Mouse (Mus musculus) kidney, adult 11 months (tissue): Measurements from ENCODE around the gene Mipol1.
"Not testable (repeated sequence)": the region's sequence is repeated elsewhere in the genome, so short reads cannot be mapped to it uniquely, and the experiment has no call there.

Experiments used
- DNase-seq: peaks from one replicate; pipeline ENCODE4 v3.0.0; 2022

The Mipol1 gene

DNA sequence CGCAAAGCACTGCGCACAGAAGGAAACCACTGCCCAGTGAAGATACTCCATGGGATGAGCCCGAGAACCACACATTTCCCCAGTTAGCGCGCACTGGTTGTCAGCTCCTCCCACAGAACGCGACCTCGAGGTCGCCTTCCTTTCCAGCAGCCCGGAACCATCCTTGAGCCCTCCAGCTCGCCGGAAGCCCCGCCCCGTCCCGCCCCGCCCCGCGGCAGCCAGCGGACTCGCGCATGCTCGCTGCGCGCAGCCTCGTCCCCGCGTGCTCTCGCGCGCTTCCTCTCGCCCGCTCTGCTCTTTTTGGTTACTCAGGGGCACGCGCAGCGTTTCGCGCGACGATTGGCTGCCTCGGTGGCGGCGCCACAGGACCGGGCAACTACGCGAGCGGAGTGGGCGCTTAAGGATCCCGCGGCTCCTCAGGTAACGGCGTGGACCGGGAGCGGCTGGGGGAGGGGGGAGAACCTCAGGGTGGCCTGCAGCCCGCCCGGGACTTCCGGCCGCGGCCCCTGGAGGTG, at the start of gene Mipol1, which contains the start of gene Prps1l3:
Gene Mipol1 (plus strand): TSS at position 236 of the 515 bp plus-strand sequence.
Gene Prps1l3 (plus strand): TSS at position 221 of the 515 bp plus-strand sequence.
- peak; percentile 89 for DNase-seq

DNA sequence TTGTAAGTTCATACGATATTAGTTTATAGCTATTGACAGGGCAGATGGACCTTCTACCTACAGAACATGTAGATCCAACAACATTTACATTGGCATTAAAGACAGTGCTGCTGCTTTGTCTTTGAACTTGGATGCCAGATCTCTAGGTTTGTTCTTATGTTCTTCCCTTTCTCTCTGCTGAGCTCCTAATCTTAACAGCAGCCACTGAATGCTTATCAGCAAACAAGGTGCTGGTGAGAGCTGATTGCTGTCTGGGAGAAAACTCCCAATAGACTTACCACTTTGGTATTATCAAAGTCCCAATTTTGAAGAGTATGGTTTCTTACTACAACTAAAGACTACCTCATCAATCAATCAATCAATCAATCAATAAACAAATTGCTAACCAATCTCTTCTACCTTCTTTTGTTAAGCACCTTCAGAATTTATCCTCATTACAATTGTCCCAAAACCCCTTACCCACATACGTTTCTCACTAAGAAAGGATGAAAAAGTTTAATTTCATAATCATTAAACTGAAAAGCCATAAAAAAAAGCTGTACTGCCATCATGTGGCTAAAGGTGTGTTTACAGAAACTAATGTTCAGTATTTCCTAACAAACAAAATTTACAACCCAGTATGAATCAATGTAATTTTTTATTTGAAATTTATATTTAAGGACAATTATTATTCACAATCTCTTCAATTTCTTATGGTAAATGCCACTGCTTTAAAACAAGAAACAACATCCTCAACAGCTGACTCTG, 45.7 kb upstream of the Mipol1 start:
- DNase-seq = no peak

DNA sequence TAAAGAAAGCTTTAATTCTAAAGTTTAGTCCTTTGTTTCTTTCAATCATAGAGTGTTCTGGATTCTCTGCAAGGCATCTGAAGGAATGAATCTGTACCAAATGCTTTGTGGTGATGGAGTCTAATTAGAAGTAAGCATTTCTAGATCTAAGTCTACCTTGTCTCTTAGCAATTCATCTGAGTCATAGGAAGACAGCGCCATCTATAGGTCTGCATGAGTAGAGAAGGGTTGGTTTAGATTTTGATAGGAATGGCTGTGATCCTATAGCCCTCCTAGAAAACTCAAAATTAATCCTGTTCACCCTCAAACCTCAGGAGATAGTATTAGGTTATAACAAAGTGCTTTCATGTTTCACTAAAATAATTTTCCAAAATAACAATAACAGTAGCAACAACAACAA, 44.8 kb upstream of the Mipol1 start:
- DNase-seq = no peak

DNA sequence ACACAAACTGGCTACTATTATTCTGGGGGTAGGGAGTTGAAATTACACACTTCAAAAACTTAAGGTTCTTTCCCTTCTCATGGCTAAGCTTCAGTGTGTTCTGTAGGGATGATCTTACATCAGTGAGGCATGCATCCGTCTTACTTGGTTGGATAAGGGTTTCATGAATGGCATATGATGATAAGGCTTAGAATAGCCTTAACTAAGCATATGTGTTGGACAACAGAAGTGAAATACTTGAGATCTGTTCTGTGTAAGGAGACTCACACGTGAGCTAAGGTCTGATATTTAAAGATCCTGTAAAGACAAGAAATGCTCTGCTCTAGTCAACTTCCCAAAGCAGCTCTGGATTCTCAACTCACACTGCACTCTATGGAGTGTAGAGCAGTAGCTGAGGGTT, 44.1 kb upstream of the Mipol1 start:
- DNase-seq = no peak

DNA sequence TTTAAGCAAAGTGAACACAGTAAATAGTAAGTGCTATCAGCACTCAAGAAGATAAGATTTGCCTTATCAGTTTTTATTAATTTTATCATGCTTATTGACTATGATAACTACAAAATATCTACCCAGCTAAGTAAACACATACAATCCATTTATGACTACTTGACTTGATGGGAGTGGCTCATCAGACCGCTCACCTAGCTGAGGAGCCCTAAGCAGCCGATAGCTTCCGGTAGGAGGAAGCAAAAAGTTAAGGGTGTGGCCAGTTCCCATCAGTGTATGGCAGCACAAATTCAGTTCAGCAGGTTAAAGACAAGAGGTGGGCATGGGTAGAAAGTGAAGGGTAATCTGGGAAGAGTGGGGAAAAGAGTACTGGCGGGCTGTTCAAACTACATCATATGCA, 43.2 kb upstream of the Mipol1 start:
- no peak for DNase-seq

DNA sequence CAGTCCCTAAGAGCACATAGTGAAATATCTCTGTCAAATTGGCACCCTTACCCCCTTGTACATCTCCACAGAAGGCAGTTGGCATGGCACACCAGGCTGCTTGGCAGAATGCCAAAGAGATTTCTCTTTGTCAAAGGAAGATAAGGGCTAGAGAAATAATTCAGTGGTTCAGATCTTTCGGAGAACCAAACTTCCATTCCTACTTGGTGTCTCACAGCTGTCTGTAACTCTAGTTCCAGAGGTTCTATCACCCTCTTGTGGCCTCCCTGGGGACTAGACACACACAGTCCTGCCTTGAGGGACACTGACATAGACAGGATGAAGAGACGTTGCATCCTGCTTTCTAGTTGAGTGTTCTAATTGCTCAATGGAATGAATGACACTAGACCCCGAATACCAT, 35.6 kb upstream of the Mipol1 start:
- peak; percentile 9 for DNase-seq

DNA sequence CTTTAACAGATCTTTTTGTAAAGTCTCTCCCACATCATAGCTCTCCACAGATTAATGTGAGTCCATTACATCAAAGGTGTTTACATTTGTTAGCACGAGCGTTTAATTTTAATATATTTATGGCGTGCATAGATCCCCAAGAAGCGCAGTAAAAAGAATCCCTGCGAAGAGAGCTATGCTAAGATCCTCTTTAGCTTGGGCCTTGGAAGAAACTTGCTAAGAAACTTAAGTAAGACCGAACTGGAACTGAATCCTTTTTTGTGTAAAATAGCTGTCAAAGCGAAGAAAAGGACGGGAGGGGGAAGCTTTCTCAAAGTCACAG, 34.0 kb upstream of the Mipol1 start:
- DNase-seq = no peak

DNA sequence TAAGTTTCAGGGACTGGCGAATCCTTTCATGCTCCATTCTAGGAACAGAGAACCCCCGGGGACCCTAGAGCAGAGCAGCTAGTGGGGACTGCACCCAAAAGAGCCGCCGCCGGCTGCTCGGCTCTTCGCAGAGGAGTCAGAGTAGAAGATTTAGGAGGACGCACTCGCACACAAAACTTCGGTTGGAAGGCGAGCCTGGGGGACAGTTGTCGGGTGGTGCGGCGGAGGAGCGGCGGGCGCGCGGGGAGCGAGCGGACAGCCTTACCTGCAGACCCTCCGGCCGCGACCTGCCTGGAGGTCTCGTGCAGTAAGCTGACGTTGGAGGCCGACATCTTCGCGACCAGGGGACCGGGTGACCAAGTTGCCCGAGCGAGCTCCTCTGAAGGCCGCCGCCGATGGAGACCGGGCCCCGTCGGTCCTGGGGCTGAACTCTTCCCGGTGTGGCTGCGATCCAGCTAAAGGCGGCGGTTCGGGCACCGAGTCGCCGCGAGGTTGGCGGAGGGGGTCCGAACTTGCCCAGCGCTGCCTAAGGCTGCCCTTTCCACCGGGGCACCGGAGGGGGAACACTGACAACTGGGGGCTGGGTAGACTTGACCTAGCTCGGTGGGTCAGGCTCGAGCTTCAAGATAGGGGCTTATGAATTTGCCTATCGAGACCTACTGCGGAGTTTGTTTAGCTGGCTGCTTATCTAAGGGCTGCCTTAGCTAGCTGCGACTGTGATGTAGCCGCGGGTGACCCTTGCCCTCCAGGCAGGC, 33.4 kb upstream of the Mipol1 start:
- peak; percentile 81 for DNase-seq

DNA sequence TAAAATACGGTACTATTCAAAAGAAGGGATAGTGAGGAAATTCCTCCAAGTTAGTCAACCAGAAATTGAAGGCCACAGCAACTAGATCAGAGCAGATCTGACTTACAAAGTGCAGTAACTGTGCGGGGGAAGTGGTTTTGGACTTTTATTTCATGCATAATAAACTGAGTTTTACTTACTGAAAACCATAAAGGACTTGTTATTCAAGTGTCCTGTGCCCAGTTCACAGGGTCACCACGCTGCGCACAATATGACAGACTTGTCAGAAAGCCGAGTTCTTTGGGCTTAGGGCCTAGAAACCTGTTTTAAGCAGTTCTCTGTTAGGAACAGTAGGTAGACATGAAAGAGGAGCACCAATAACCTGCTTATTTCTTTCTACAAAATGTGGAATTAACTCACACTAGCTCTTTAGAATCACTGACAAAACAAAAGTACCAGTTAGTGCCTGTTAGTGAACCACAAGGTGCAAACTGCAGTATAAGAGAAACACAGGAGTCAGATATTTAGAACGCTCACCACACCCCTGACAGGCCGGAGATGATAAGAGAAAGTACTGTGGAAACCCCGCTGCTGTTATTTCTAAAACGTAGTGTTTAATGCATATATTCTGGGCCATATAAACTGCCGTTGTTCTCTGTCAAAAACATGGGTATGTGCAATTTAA, 32.7 kb upstream of the Mipol1 start, which contains the start of gene Slc25a21:
Gene Slc25a21 (minus strand): TSS at position 110 of the 664 bp plus-strand sequence.
- DNase-seq = no peak

DNA sequence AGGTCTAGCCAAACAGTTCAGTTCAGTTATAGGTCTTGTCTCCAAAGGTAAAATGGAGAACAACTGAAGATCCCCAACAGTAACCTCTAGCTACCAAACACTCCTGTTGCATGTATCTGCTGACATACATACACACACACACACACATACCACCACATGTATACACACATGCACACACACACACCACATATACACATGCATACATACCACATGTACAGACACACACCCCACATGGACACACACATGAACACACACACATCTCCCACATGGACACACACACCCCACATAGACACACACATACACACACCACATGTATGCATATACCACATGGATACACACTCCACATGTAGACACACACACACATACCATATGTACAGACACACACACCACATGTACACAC, 32.0 kb upstream of the Mipol1 start:
- no peak for DNase-seq

DNA sequence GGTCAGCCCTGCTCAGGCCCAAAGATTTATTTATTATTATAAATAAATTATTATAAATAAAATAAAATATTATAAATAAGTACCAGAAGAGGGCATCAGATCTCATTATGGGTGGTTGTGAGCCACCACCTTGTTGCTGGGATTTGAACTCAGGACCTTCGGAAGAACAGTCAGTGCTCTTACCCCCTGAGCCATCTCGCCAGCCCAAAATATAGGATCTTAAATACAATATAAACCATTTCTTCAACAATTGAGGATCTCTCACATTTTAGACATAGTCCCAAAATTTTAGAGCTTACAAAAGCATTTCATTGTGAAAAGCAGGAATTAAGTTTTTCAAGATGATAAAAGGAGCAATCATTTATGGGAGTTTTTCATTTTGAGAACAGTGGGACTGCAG, 30.8 kb upstream of the Mipol1 start:
- no peak for DNase-seq

DNA sequence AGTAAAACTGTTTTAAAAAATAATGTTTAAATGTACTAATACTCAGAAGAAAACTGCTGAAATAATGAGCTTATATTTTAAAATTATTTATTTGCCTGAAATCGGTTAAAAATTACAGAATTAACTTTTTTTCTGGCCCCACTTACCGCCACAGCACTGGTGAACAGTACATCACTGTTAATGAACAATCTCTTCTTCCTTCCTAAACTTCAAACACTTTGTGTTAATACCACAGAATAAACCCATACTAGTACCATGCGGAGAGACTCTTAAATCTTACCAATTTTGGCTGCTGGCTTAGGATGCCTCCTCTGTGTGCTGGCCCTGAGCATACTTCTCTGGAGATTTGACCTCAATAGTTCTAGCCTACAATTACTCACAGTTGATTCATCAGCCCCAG, 28.3 kb upstream of the Mipol1 start:
- DNase-seq = no peak

DNA sequence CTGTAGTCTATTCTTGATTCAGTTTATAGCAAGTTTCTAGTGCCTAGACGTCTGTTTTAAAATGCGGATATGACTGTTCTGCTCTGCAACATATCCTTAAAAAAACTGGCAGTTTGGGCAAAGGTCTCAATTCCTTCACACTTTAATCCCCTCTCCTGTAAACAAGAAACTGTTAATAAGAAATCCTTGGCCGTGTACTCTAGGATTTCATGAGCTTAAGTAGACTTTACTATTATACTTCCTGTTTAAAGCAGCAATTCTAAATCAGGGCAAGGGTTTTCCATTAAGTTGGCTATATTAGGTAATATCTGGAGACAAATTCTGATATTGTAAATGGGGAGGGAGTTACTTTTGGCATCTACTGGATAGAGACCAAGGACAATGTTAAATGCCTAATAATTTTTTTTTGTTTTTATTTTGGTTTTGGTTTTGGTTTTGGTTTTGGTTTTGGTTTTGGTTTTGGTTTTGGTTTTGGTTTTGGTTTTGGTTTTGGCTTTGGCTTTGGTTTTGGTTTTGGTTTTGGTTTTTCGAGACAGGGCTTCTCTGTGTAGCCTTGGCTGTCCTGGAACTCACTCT, 25.9 kb upstream of the Mipol1 start:
- DNase-seq = no peak

DNA sequence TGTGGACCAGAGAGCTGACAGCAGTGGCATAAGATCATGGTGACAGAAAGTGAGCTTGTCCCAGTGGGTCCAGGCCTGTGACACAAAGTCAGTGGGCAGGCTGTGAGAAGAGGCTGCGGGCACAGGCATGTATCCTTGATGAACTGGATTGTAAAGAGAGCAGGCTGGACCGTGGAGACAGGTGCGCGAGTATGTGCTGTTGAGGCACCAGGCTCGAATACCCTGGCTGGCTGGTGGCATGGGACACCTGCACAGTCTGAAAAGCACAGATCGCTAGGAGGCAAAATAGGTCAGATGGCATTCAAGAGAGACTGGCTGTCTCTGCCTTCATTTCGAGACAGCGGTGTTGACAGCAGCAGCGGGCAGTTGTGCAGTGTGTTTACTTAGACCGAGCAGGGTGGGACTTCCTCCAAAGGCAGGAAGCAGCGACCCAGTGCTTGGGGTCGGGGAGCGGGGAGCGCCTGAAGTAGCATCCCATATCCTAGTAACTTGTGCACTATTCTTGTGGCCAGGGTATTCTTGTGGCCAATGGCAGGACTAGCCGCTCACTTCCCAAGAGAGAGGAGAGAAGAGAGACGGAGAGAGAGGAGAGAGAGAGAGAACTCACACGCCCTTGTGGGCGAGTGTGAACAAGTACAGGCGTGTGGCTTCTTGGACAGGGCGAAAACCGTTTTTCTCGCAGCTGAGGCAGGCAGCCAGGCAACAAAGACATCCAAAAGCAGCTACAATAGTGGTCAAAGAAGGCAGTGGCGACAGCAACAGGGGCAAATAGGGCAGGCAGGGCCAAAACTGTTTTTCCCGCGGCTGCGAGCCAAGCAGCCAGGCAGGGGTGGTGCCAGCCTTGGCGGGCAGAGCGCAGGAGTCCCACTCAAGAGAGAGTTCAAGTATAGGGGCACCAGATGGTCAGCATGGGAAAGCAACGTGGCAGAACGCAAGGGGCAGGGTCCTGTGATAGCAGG, 18.6 kb upstream of the Mipol1 start:
- DNase-seq = peak; percentile 26

DNA sequence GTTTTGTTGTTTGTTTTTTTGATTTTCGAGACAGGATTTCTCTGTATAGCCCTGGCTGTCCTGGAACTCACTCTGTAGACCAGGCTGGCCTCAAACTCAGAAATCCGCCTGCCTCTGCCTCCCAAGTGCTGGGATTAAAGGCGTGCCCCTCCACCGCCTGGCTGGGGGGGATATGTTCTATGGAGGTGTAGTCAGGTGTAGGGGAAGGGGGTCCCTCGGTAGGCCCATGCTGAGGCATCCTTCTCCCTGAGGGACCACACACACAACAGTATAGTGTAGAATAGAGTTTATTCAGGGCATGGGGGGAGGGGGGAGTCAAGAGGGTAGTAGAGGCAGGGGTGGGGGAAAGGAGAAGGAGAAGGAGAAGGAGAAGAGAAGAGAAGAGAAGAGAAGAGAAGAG, 17.8 kb upstream of the Mipol1 start:
- not testable (repeated sequence) for DNase-seq

DNA sequence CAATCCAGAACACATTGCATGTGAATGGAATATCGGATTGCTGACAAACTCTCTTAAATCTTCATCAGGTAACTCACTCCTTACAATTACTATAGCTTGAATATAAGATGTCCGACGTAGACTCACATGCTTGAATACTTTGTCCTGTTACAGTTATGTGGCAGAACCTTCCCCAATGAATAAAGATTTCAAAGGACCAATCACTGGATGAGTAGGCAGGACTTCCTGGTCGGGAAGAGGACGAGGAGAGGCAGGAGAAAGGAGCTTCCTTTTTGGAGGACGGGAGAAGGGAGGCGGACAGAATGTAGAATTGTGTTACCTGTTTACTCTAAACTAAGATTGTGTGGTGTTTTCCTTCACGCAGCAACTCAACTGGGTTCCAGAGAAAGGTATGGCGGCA, 3.8 kb upstream of the Mipol1 start:
- no peak for DNase-seq

DNA sequence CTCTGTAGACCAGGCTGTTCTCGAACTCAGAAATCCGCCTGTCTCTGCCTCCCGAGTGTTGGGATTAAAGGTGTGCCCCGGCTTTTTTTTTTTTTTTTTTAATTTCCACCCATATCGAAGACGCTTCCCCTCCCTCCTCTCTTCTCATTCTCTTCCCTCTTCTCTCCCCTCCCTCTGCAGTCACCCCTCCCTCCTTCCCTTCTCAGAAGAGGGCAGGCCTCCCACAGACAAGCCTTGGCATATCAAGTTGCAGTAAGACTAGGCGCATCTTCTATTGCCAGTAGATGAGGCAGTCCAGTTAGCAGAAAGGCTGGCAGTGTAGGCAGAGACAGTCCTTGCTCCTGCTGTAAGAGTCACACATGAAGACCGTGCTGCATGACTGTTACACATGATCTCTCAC, 2.5 kb upstream of the Mipol1 start:
- no peak for DNase-seq

DNA sequence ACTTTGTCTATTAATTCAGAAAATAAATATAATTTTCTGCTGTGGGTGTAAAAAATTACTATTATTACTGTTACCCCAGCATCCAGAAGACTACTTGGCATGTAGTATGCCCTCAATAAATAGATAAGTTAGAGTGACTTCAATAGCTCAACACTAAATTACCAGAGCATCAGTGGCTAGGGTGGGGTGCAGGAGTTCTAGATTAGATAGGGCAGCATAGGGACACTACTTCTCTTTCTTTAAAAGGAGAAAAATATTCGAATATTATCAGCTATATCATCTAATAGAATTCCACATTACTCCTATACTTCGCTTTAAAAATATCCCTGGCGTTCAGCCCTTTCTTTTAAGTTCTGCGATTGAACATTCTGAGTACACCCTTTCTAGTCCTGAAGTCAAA, 524 bp upstream of the Mipol1 start:
- no peak for DNase-seq

DNA sequence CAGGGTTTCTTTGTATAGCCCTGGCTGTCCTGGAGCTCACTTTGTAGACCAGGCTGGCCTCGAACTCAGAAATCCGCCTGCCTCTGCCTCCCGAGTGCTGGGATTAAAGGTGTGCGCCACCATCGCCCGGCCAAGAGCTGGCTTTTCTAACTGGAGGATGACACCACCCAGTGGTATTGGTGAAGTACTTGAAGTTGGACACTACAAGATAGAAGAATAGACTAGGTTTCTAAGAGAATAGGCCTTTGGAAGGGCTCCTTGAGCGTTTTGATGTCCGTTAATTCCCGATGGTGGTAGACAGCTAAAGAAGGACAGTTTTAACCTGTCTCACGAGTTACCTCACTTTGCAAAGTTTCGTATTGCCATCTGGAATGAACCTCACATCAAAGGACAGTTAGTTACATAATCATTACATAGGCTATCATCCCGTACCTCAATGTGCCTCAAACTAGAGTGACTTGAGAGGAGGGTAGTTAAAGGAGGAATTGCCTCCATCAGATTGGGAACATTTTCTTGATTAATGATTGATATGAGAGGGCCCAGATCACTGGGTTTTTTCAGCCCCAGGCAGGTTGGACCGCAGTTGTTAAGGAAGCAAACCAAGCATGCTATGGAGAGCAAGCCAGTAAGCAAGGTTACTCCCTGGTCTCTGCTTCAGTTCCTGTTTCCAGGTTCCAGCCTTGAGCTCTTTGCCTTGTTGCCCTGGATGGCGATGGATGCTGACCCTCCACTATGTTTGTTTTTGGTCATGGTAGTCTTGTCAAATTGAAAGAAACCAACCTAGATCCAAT, 1.1 kb downstream of the Mipol1 start:
- peak; percentile 73 for DNase-seq

DNA sequence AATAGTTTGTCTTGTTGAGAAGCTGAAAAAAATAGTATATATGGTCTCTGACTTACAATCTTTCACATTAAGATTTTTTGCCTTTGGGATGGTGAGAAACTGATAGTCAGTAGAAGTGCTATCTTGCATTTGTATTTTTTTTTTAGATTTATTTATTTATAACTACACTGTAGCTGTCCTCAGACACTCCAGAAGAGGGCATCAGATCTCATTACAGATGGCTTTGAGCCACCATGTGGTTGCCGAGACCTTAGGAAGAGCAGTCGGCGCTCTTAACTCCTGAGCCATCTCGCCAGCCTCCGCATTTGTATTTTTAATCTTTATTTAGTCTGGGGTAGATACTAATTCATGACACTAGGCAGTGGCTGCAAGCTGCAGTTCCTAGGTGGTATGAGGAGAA, 3.2 kb downstream of the Mipol1 start:
- no peak for DNase-seq
